Mouse (Mus musculus) lung, adult 18-20 months (tissue): Measurements from ENCODE around the gene 1600002K03Rik.
A peak's percentile ranks its signal among the peaks of the same experiment; 100 is the strongest.

ENCODE experiments used
- DNase-seq, 2 experiments: peaks; one replicate each; pipeline ENCODE4 v3.0.0; 2022; ENCODE audit warnings: mixed read lengths in 2 of 2

Gene 1600002K03Rik

DNA sequence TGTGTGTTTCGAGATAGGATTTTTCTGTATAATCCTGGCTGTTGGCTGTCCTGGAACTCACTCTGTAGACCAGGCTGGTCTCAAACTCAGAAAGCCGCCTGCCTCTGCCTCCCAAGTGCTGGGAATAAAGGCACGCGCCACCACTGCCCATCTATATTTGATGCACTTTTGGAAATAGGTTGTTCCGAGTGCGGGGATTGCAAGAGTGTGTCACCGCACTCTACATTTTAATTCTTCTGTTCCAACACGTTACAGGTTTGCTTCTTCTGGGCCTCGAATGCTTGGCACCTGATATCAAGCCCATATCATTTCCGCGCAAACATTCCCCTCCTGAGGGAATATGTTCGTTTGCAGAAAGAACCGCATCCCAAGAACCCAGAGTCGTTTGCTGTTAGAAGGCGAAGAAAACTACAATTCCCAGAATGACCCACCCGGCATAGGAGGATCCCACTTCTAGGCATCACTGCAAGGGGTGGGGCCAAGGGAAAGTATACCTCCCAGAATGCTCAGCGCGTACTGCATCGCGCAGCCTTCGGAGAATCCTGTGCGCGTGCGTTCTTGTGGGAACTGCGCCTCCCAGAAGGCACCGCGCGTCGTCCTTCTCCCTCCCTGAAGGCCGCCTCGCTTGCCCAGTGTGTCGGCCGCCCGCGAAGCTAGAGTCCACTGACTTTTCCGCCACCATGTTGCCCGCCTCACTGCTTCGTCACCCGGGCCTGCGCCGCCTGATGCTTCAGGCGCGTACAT is 30.8 kb upstream of the 1600002K03Rik start:
- peak; percentile 97 to 98 for DNase-seq

DNA sequence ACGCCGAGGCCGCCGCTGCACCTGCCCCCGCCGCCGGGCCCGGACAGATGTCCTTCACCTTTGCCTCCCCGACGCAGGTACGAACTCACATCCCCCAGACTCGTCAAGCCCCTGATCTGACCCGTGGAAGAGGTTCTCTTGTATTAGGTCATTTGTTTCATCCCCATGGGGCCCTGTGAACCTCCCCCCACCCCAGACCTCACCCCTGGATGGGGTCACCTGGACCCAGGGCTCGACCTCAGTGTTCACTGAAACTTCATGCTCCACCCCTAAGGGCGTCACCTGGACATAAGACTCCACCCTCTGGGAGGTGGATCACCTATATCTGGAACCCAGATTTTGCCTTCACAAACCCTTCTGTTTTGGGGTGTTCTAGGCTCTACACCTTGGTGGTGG is 30.2 kb upstream of the 1600002K03Rik start:
- peak in 1 of 2 experiments; percentile 59 for DNase-seq

DNA sequence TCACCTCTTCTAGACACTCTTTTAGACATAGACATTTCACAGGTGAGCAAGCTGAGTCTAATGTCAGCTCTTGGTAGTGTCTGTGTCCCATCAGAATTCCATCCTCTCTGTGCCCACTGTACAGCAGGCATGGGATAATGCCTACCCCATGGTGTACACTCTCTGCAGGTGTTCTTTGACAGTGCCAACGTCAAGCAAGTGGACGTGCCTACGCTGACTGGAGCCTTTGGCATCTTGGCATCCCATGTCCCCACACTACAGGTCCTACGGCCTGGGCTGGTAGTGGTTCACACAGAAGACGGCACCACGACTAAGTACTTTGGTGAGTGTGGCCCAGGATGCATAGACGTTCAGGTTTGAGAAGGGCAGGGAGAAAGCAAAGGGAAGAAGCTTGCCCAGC is 29.1 kb upstream of the 1600002K03Rik start:
- DNase-seq, result no peak

DNA sequence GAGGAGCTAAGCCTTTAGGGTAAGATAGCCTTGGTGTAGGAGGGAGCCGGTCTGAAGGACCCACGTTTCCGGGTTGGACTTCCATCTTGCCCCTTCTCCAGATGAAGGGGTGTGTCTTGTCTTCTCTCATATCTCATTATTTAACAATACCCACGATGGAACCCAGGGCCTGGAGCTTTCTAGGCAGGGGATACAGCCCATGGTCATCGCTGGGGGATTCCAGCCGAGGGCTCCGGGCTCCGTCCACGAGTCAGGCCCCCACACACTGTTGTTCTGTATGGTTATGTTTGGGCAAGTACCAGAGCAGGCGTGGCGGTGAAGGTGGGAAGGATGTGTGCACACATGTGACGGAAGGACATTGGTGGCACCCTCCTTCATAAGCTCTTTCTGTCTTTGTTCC is 28.6 kb upstream of the 1600002K03Rik start:
- no peak for DNase-seq

DNA sequence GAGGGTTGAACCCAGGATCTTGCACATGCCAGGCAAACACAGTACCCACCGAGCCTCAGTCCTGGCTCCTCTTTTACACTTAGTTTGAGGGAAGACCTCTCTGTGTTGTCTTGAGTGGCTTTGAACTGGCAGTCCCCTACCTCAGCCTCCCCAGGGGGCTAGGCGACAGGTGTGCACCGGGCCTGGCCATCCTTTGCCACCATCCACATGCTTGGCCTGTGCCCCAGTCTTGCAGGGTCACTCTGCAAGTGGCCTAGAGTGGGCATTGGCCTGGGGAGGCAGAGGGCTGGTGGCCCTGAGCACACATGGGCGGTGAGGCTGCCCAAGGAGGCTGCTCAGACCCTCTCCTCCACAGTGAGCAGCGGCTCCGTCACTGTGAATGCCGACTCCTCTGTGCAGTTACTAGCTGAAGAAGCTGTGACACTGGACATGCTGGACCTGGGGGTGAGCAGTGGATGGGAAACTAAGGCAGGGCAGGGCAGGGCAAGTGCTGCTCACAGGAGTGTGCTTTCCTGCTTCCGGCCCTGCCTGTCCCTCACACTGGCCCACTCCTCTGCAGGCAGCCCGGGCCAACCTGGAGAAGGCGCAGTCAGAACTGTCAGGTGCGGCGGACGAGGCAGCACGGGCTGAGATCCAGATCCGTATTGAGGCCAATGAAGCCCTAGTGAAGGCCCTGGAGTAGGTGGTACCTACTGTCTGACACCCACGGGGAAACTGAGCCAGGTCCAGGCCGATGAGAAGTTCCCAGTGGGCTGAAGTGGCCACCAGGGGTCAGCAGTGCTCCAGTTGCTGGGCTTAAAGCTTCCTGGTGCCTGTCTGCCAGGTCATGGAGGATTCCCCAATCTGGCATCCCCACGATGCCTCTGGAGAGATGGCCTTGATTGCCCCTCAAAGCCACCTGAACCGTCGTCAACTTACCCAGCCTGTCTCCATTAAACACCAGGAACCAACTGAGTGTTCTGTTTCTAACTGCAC is 27.6 kb upstream of the 1600002K03Rik start:
- DNase-seq, result peak; percentile 80 to 81

DNA sequence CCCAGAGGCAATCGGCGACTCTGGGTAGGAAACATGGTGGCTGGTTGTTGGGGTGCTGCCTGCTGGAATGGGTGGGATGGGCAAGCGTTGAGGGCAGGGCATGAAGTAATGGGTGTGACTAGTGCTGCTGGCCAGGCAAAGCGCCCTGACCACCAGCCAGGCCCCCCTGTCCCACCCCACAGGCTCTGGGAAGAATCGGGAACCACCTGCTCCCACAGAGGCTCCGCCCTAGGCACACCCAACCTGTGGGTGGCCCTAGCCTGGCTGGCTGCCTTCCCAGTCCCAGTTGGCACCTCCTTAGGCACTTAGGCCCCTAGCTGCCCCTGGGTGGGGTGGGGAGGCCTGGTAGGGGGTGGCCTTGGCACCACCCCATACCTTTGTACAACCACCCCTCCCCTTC is 26.8 kb upstream of the 1600002K03Rik start:
- DNase-seq, result peak; percentile 83 to 89

DNA sequence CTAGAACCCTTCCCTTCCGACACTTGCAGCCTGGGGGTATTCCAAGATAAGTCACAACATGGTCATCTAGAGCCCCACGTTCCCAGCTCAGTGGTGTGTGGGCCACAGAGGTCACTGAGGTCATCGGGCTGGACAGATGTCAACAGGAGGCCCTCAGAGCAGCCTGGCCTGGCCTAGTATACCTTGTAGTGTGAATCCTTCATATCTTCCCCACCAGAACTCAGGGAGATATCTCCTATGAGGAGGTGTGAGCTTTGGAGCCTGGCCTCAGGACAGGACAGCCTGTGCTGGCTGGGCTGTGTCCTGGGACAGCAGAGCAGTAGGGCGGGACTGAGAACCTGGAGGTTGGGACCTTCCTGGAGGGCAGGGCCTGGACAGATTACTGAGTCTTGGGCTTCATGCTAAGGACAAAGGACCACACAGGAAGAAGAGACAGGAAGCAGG is 26.2 kb upstream of the 1600002K03Rik start:
- peak in 1 of 2 experiments; percentile 29 for DNase-seq

DNA sequence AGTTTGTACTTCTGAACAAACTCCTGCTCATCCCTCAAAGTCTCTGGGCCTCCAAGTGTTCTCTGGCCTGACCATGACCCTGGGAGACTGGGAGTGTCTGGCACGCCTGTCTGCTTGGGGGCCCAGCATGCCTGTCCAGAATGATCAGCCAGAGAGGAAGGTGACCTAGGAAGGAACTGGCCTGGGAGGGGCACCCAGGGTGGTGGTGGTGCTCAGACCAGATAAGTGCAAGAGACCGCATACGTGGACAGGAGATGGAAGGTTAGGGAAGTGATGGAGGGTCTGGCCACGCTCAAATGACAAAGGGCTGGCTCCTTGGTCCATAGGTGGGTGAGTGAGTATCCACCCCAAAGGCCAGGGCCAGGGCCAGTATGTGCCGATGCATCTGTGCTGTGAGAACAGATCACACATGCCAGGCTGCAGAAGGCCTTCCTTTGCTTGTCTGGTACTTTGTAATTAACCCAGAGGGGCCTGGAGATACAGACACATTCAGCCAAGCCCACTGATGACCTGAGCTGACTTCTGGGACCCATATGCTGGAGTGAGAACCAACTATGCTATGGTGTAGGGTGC is 25.5 kb upstream of the 1600002K03Rik start:
- DNase-seq, result no peak

DNA sequence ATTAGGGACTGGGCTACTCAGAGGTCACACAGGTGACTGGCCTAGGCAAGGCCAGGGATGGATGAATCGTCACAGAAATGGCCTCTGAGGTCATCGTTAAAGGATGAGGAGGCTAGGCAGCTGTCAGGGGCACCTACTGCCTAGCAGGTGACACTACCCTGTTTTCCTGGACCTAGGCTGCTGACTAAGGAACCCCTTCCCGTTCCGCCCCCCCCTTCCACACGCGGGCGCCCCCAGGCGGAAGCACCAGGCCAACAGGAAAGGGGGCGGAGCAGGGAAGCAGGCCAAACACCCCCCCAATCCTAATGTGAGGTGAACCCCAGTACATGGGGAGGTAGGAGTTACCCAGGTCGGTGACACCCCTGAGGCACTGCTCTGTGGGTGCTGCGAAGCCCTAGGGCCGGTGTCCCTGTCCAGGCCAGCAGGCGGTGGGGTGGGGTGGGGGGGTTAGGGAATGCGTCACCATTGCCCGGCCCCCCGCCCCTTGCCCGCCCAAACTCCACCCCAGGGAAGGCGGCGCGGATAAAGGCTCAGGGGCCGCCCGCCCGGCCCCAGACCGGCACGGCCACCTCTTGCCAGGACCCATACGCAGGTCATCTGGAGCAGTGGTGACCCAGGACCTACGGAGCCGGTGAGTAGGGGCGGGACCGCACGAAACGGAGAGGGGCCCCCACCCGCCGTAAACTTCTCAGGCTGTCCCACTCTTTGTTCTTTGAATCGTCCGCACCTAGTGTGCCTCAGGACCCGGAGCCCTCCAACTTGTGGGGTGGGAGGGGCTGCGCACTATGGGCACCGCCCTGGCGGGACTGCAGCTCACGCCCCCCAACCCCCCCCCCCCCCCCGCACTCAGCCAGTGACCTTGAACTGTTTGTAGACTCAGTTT is 24.8 kb upstream of the 1600002K03Rik start, which contains the start of gene Midn:
Midn (plus strand) TSS at position 554 of the 883 bp plus-strand sequence.
- DNase-seq, result peak; percentile 84 to 88

DNA sequence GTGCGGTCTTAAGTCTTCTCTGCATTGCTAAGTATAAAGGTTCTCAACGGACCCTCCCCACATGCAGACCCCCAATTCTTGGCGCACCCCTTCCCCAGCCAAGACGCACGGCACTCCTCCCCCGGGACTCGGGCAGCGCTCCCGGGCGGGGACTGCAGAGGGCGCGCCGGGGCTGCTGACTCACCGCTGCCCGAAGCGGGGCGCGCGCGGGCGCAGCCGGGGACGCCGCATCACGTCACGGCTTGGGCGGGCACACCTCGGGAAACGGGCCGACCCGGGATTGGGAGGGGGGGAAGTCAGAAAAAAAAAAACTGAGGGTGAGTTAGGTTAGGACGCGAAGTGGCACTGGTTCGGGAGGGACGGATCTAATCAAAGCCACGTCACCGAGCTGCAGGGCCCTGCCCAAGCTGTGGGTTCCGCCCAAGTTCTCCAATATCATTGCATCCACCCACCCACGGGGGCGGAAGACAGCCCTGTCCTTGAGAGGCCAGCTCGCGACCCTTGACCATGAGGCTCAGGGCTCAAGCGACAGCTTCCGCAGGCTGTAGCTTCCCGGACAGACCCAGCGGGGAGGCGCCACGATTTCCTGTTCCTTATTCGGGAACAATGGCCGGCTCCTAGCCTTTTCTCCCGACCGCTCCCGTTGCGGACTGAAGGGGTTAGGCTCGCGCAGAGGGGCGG is 24.0 kb upstream of the 1600002K03Rik start:
- peak; percentile 93 to 95 for DNase-seq

DNA sequence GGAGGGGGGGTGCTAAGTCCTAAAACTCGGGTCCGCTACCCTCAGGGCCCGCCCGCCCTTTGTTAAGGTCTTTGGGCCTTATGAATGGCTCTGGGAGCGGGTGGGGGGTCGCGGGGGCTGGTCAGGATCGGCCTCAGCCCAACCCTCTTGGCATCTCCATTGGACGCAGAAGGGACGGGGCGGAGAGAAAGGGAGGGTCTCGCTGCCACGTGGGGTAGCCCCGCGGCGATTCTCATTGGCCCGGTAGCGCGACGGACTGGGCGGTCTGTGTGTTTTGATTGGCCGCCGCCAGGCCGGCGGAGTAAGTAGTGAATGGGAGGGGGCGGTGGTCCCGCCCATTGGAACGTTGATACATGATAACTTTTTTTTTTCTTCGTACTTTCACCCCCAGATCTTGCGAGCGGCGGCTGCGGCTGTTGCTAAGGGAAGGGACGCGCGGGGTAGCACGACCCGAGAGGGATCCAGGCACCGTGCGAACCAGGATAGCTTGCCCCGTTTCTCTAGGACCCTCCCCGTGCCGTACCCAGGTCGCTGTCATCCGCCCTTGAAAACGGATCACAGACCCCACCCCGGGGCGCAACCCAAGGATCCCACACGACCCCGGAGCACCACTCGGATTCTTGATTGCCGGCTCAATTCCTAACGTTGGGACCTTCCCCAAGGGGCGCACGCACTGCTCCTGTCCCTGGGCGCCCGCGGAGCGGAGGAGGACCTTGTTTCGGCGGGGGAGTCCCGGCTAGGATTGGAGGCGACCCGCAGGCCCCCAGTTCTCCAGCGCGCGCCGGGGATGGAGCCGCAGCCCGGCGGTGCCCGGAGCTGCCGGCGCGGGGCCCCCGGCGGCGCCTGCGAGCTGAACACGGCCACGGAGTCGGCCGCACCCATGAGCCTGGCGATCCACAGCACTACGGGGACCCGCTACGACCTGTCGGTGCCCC is 23.2 kb upstream of the 1600002K03Rik start:
- DNase-seq, result peak; percentile 98 to 99

DNA sequence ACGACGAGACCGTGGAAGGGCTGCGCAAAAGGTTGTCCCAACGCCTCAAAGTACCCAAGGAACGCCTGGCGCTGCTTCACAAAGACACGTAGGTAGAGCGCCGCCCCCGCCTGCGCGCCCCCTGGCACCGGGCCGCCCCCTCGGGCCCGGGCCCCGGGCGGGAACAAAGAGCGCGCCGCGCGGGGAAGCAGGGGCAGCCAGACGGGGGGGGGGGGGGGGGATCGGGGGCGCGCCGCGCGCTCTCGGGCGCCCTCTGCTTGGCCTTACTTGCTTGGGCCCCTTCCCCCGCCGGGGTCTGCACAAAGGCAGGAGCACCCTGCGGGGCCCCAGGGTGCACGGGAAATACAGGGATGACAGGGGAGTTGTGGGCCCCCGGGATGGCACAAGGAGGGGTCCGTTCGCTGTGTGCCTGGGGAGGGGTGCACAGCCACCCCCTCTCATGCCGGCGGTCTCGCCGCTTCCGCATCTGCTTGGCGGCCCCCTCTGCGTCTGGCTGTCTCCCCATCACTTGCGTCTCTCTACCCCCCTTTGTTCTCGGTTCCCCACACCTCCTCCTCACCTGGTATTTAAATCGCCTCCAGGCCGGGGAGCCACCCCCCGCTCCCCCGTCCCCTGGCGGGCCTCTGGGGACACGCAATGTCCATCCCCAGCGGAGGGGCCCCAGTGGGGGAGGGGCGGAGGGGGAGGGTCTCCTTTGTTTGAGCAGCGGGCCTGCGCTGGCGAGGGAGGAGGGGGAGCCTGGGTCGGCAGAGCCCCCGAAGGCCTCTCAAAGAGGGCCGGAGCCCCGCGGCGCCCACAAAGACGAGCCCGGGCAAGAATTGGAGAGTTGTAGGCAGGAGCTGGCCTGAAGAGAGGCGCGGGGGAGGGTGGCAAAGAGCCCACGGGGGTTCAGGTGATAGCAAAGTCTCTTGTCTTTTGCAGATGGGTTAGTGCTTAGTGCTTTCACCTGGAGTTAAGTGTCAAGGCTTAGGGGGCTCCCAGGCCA is 22.2 kb upstream of the 1600002K03Rik start:
- DNase-seq, result peak; percentile 55 to 56

DNA sequence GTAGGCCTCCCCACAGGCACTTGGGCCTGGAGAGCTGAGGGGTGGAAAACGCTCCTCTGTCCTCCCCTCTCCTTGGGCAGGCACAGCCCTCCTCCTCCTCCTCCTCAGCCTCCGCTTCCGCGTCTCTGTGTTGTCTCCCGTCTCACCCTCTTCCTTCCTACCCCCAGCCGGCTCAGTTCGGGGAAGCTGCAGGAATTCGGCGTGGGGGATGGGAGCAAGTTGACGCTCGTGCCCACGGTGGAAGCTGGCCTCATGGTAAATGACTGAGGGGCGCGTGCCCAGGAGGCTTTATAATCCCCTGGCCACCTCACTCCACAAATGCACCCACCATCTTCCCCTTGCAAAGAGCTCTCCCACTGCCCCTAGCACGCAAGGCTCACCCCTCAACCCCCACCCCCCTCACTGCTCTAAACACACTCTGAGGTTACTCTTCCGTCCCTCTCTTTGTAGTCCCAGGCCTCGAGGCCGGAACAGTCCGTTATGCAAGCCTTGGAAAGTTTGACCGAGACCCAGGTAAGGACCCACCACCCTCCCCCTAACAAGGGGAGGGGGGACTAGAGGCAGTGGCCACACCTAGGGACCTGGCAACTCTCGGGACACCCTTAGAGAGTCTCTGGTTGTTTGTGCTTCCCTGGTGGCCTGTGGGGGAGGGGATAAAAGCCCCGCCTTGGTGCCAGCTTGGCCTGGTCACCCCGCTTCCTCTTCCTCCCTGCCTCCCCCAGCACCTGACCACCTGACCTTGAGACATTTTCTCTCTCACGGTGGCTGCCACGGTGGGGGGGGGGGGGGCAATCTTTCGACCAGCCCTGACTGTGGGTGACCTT is 21.3 kb upstream of the 1600002K03Rik start:
- DNase-seq, result peak; percentile 83 to 89

DNA sequence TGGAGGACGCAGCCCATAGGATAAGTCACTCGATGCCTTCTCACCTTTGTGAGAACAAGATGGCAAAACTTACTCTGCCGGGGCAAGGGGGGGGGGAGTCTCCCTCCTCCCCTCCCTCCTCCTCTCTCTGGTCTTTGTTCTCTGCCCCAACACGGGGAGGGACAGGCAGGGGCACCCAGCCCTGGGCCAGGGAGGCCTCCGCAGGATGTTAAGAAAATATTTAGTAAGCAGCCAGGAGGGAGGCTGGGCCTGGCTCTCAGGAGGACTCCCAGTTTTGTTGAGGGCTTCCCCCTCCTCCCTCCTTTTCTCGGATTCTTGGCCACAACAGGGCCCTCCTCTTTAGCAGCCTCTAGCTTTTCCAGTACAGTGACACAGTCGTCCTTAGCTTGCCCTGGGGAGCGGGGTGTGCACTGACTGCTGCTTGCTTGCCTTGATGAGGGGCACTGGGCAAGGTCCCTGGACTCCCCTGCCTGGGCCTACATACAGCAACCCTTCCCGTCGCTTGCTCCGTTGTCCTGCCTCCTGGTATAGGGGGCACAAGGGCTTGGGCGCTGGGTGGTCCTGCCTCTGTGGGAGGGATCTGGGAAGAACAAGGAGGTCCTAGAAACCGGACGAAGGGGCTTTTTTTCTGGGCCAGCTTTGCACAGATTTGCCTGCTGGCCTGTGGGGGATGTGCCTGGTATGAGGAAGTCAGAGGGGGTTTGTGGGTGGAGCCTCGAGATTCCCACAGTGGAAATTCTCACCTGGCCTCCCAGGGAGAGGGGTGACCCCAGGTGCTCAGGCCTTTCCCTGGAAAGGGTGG is 20.5 kb upstream of the 1600002K03Rik start:
- peak; percentile 78 to 85 for DNase-seq

DNA sequence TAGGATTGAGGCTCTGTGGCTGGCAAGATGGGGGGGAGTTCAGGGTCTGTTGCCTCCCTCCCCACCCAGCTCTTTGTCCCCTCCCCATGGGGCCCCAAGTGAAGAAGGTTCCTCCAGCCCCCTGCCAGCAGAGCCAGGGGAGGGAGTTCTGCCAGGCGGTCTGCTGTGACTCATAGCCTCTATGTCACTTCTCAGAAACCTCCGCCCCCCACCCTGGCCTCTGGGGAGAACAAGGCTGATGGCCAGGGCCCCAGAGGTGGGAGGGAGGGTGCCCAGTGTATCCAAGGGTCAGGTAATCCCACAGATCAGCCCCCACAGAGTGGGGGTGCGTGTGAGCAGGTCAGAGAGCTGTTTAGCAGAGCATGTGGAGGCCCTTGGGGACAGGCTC is 19.9 kb upstream of the 1600002K03Rik start:
- DNase-seq, result peak; percentile 66

DNA sequence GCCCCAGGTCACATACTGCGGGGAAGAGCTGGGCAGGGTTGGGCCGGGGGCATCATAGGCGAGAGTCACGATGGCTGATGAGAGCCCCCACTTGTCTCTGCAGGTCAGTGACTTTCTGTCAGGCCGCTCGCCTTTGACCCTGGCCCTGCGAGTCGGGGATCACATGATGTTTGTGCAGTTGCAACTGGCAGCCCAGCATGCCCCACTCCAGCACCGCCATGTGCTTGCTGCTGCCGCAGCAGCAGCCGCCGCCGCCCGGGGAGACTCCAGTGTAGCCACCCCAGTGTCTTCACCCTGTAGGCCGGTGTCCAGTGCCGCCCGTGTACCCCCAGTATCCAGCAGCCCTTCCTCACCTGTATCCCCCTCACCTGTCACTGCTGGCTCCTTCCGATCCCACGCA is 19.0 kb upstream of the 1600002K03Rik start:
- DNase-seq, result no peak

DNA sequence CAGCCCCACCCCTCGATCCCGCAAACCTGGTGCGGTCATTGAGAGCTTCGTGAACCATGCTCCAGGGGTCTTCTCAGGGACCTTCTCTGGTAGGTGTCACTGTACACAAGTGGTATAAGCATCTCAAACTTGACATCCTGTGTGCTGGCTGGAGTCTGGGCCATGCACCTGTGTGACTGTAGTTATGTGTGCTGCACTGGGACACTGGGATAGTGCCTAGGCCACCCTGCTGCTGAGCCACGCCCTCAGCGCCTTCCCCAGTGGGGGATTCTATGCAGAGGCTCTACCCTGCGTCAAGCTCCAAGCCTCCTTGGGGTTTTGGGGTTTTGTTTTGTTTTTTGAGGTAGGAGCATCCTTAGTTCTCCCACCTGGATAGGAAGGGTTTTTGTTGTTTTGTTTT is 18.4 kb upstream of the 1600002K03Rik start:
- DNase-seq, result no peak
